Mouse (Mus musculus): Measurements from ENCODE around the gene Jpt1.

GRCm38 (mm10) chr11:115462243-115462891 is 51.8 kb downstream of the Jpt1 start, which contains the start of gene Slc16a5:
- TF ChIP-seq CTCF (IDR thresholded peaks at IDR 0.05; ENCODE audit: borderline replicate concordance, extremely low read depth, insufficient read depth, insufficient read length), result no peak
- TF ChIP-seq POLR2A (IDR thresholded peaks at IDR 0.05; ENCODE audit: borderline replicate concordance, extremely low read depth, insufficient read depth, insufficient read length, poor library complexity, severe bottlenecking), result no peak

Measured in brain, embryonic 14.5 days (tissue).